Mouse (Mus musculus): ENCODE data around the gene Lamb3.
A peak's percentile ranks its signal among the peaks of the same experiment; 100 is the strongest.

Lamb3 gene

DNA sequence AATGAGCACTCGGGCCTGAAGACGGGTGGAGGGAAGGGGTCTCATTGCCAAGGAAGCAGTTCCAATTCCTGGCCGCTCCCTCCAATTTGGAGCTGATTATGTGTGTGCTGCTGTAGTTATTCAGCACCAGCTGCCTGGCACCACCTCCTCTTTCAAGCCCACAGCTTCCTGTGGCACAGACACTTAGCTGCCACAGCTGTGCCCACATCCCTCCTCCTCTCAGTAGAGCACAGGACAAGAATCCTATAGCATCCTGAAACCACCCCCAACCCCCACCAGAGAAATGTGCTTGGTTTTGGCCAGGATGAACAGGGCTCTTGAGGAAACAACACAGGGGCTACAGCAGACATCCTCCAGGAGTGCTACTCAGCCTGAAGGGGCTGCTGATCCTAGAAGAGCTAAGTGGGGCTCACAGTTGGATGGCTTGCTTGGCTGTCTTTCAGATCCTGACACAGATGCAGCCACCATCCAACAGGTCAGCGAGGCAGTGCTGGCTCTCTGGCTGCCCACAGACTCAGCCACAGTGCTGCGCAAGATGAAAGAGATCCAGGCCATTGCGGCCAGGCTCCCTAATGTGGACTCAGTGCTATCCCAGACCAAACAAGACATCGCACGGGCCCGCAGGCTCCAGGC is 131.0 kb downstream of the Lamb3 start:
- DNase-seq (ENCODE audit: low spot score in 2 of 2) = no peak

DNA sequence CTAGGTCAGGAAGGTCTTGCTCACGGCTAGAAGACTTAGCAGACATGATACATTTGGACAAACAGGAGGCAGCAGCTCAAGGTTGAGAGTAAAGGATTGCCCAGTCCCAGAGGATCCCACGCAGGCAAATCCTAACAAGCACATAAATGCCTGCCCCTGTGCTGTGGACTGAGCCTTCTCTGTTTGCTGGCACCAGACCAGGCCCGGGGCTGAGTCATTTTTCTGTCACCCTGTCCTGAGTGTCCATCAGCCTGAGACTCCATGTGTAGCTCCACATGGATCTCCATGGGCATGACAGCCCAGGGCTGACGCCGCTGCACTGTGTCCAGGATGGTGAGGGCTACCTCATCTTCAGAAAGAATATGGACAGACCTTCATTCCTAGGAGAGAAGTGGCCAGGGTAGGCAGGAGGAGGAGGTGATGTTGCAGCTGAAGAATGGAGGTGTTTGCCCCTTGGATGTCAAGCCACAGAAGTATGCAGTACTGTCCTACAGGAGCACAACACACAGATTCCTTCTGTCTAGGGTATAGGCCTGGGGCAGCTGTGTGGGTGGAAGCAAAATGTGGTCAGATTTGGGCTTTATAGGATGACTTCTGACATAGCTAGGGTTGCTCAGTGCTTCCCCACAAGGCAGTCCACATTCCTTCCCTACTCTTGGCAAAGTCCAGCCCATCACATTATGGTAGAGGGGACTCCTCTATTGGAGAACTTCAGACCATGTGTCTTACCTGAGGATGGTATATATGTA is 134.9 kb downstream of the Lamb3 start:
- DNase-seq (ENCODE audit: low spot score in 2 of 2) = no peak

DNA sequence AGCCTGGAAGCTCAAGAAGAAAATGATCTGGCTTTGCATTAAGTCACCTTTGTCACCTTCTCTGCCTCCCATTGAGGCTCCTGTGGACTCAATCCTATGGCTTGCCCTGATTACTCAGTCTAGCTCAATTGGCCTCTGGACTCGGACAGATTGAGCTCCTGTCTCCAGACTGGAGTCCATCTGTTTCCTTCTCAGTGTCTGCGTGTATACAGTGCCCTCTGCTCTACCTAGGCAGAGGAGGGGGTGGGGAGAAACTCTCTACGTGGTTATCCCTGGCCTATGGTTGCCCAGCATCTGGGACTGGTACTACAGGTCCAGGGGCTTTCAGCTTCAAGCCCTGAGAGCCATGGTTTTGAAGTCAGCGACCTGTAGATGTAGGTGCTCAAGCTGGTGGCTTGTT is 136.4 kb downstream of the Lamb3 start:
- DNase-seq (ENCODE audit: low spot score in 2 of 2) = no peak

DNA sequence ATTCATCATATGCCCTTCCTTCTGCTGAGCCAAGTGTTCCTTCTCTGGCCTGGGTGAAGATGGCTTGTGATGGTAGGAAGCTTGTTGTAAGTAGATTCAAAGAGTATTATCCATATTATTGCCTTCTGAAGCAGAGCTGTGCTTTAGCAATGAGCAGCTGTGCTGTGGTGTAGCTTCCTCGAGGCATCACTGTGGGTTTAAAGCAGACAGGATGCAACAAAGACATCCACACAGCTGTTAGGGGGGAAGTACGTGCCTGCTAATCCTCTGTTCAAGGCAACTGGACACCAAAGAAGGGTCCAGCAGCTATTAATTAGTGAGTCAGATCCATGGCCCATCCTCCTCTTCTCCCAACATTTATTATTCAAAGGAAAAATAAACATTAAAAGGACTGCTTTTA is 137.5 kb downstream of the Lamb3 start:
- no peak for DNase-seq (ENCODE audit: low spot score in 2 of 2)

DNA sequence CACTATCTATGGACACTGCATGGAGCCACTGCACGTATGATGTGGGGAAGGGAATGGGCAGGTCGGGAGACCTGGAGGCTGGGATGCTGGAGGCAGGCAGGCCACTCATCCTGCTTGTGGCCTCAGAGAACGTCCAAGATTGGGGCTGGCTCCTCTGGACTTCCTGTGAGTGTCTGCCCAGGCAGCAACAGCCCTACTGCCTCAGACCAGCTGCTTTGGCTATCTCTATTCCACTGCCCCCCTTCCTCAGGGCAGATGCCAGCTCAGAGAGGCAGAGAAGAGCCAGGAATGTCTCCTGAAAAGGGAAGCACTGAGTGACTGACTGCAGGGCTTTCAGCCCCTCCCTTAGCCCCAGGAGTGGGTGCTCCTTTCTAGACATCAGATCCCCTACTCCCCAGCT is 139.4 kb downstream of the Lamb3 start:
- no peak for DNase-seq (ENCODE audit: low spot score in 2 of 2)

DNA sequence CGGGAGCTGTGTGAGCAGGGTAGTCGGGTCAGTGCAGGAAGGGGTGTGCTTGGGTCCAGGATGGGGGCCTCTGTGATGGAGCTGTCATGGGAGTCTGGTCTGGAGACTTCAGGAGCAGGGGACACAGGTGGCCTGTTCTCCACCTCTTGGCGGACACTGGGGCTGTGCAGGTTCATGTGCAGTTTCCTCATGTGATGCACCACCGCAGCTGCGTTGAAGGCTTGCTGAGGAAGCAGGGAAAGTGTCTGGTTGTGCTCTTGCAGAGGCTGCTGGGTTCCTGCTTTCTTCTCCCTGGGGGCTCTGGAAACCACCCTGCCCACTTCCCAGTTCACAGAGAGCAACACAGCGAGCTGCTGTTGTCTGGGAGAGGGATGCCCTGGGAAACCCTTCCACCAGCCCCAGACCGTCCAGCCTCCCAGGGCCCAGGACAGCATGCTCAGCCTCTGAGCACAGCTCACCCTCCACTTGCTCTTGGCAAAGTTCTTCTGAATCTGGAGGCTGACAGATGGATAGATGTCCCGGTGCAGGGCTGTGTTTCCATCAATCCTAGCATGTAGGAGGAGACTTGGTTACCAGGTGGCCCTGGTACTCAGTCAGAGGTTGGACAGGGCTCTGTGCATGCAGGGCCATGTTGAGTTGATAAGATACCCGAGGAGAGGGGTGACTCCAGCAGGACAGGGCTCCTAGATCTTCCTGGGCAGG is 140.9 kb downstream of the Lamb3 start:
- DNase-seq (ENCODE audit: low spot score in 2 of 2) = no peak

DNA sequence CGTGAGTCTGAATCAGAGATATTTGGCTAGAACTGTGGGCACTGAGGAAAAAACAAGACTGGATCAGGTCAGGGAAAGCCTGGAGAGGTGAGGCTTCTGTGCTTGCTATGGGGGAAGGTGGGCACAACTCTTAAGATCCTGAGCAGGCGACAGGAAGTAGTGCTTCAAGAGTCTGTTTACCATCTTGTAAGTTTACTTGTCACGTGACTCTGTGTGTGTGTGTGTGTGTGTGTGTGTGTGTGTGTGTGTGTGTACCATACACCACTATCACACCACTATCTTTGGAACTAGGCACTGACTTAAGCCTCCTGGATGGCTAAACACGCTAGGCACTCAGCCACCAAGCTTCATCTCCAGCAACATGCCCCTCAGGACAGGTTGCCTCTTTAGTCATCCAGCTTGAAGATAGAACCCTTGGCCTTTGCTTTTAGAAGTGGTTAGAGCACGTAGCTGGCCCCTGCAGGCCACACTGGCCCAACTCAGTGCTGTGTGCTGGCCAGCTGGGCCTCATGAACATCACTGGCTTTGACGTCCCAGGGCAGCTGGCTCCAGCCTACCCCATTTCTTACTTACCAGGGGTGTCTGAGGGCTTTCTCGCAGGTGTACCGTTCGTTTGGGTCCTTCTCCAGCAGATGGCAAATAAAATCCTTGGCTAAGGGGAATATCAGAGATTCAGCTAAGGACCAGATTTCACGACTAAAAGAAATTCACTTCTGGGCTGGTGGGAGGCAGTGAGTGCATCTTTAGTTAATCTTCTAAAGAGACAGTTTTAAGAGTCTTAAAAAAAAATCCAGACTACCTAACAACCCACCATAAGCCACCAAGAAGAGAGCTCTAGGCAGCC is 142.4 kb downstream of the Lamb3 start:
- DNase-seq (ENCODE audit: low spot score in 2 of 2) = no peak

DNA sequence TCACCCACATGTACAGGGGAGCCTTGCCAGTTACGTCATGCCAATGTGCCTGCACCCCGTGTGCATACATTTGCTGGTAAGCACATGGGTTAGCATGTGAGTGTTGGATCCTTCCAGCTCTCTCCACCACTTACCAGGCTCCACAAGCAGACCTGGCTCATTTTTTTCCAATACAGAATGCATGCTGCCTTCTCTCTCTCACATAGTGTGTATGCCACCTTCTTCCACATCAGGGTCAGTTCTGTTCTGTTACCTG is 143.0 kb downstream of the Lamb3 start:
- no peak for DNase-seq (ENCODE audit: low spot score in 2 of 2)

DNA sequence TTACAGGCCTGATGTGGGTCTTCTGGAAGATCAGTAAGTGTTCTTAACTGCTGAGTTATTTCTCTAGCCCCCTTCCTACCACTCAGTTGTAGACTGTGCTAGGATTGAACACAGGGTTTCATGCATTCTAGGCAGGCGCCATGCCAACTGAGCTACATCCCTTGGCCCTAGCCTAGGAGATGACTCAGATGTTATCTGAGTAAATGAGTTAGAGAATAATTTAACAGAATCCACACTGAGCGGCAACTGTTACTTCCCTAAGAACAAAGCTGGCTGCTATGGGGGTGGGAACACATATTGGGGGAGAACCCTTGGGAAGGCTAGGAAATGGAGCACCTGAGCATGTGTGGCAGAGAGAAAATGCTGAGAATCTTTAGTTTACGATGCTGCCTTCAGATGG is 144.1 kb downstream of the Lamb3 start:
- no peak for DNase-seq (ENCODE audit: low spot score in 2 of 2)

DNA sequence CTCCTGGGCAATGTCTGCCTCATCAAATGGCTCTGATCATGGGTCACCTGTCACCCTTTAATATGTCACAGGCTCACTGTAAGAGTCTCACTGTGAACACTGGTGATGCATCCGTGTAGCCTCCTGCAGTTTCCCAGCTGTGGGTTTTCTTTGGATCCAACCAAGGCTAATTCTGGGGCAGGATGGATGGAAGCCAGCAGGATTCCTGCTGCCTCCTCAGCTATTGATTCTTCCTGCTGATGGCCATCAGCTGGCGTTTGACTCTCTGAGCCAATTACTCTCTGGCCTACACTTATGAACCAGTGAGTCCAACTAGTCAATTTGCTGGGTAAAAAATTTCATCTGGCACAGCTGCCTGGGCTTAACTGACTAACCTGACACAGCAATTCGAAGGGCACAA is 151.7 kb downstream of the Lamb3 start:
- no peak for DNase-seq (ENCODE audit: low spot score in 2 of 2)

DNA sequence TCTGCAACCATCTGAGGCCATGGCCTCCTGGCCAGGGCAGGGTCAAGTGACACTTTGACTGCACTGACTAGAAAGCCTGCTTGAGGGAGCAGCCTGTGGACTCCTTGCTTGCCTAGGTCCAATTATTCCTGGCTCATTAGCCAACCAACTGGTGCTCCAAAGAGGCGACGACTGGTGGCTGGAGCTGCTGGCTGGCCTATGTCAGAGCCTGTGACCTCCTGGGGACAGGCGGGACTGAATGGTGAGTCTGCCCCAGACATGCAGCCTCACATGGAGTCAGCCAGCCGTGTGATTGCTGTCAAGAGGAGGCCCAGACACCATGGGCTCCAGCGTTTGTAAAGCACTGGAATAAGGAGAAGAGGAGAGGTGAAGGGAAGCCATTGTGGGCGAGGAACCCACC is 153.7 kb downstream of the Lamb3 start:
- no peak for DNase-seq (ENCODE audit: low spot score in 2 of 2)

DNA sequence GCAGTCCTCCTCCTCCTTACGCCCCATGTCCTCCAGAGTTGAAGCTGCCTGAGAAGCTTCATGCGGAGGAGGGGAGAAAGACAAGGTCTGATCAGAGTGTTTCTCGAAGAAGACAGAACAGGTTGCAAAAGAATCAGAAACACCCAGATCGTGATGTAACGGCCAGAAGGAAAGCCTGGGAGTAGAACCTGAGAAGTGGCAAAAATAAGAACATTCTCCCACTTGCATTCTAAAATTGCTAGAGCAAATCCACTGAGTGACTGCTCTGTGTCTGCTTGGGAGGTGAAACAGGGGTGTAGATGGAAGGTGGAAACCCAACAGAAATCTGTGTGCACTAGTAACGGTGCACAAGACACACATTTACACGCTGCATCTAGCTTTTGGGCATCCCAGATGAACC is 154.6 kb downstream of the Lamb3 start:
- no peak for DNase-seq (ENCODE audit: low spot score in 2 of 2)

DNA sequence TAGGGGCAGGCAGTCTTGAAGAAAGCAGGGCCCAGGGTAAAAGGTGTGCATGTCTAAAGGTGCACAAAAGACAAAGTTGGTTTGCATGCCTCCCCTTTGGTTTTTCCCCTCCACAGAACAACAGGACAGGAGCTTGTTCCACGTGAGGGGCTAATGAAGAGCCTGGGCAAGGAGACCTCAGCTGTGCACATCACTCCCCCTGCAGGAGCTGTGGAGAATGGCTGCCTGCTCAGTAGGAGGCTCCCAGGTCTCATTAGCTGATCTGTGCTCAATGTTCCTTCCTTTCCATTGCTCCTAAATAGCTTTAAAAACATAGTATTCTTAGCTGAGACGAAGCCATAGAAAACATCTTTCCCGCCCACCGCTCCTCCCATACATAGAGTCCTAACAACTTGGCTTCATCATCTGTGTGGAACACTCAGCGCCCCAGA is 156.3 kb downstream of the Lamb3 start:
- DNase-seq (ENCODE audit: low spot score in 2 of 2) = peak; percentile 45 to 72

DNA sequence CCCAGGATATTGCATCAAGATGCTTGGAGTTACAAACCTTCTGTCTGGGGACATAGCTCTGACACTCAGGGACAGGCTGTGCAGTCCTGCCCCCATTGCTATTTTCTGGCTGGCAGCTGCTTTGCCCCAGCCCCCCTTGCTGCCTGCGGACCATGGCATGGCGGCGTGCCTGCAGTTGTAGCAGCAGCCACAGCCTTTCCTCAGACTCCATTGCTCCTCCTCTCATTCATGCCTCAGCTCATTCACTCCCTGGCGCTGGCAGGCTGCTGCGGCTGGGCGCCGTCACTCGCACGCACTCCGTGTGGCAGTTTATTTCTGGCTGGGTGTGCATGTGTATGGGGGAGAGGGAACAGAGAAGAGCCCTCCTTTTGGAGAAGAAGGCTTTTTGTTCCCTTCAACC is 160.6 kb downstream of the Lamb3 start:
- no peak for DNase-seq (ENCODE audit: low spot score in 2 of 2)

DNA sequence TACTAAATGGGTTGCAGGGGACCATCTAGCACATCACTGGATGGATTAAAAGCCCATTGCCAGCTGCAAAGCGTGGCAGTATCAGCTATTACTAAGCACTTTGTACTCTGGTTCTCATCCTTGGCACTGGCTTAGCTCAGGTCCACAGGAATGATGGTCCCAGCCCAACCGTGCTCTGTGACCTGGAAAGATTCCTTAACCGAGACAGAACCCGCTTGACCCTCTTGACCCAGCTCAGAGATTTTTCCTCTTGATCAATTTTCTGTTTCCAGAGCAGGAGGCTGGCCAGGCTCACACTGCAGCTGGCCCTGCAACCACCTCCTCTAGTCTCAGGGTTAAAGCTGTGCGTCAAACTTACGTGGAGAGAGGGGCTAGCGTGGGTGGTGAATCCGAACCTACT is 161.6 kb downstream of the Lamb3 start:
- DNase-seq (ENCODE audit: low spot score in 2 of 2) = no peak

DNA sequence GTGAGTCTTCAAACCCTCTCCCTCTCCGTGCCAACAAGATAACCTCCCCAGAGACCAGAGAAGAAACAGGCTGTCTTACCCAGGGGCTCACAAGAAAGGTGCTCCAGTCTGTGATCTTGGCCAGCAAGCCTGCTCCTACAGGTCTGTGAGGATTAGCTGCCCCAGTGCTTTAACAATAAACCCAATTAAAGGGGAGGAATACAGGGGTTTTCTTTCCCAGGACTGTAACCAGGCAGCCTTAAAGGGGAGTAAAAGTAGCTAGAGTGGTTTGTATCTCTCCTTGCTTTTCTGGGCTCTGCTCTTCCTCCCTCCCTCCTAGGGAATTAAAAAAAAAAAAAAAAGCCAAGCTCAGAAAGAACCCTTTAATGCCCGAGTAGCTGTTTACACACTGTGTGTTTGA is 162.6 kb downstream of the Lamb3 start, which contains the start of gene Camk1g:
Gene Camk1g, minus strand, starts transcription at position 203 of the 400 bp plus-strand sequence.
- DNase-seq (ENCODE audit: low spot score in 2 of 2) = no peak

DNA sequence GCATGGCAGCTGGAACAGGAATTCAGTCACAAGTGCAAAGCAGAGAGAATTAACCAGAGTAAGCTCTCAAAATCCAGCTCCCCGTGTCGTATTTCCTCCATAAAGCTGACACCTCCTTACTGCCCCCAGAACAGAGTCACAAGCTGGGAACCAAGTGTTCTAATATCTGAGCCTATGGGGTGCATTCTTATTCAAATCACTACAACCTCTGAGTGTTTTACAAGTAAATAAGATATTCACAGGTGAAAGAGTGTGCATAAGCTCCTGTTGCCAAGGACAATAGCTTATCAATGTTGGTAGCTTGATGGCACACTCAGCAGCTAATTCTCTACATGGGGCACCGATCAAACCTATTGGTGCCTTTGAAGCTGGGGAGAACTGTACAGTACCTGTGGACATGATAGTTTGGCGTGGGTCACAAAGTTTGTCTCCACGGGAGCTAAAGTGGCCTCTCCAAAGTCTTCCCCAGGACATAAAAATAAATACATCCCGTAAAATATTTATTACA is 166.5 kb downstream of the Lamb3 start:
- DNase-seq (ENCODE audit: low spot score in 2 of 2) = no peak

DNA sequence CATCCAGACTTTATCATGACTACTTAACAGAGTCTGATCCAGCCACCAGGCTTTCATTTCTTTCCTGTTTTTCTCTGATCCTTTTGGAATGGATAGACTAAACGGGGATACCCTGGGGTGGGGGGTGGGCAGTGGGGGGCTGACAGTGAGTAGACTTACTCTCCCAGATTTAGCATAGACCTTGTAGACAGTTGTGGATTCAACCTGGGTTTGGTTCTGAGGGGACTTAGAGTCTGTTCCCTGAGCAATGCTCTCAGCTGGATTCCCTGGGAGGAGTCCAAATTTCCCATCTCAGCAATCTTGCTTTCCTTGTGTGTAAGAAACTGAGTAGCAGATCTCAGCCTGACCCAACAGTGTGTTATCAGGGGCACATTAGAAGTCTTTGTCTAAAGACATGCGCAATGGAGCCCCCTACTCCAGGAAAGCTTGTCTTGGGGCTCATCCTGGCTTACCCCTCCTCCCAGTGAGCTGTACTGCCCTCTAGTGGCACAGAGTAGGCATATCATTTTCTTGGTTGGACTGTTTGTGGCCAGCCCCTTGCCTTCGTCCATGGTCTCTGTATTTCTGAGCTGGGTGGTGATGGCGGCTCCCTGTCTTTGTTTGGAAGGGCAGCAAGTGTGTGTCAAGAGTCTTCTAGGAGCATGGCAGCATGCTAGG is 169.1 kb downstream of the Lamb3 start:
- DNase-seq (ENCODE audit: low spot score in 2 of 2) = peak in 1 of 2 experiments; percentile 28

DNA sequence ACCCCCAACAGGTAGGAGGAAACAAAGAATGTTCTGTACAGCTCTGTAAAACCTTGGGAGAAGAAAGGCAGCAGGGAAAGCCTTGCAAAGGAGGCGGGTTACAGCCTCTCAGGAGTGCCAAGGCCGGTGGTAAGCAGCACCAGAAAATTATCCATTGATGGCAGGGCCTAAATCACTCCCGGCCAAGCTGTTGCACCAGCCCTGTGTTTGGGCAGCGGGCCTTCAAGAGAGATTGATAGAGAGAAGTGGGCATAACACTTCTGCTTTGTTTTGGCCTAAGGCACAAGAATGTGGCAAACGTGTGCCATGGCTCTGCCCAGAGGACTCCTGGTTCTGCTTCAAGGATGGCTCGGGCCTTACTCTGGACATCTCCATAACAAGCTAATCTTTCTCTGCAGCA is 172.1 kb downstream of the Lamb3 start:
- no peak for DNase-seq (ENCODE audit: low spot score in 2 of 2)

DNA sequence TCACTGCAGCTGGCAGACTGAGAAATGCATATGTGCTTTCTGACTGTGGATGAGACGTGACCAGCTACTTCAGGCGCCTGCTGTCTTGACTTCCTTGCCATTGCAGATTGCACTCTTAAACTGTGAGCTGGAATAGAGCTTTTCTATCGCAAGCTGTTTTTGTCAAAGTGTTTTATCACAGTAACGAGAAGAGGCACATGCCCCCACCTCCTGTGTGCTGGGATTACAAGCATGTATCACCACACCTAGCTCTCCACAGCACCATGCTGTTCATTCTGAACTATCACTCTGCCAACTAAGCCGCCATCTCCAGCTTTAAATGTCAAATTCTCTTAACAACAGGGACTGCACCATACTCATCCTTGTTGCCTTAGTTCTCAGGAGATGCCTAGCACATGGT is 173.4 kb downstream of the Lamb3 start:
- no peak for DNase-seq (ENCODE audit: low spot score in 2 of 2)

DNA sequence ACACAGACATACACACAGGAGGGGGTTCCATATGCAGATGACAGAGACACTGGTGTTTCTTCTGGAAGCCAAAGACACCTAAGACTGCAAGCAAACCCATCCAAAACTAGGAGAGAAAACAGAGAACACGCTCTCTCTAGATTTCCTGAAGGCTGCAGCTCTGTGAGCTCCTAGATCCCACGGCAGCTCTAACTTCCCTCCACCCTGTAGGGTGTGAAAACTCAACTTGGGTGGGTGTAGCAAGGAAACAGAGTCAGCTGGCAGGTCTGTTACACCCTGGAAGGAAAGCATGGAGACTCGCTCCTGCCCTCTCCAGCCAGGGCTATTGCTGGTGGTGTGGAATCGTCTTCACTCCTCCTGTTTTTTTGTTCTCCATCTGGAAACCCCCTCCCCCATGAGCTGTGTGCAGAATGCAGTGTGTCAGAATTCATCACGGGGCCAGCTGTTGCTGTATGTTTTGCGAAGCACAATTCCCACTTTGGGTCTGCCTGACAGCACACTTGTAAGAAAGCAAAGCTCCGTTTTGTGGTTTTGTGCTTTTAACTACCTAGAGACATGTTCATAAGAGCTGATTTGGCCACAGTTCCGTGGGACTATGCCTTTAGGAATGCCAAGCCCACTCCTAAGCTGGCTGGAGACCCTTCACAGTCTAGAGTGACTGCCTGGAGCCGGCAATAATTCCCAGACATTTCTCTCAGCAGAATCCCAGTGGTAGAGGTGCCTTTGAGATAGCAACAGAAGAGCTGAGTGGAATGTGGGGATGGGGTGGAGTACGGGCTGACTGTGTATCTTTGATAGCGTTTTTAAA is 174.3 kb downstream of the Lamb3 start:
- DNase-seq (ENCODE audit: low spot score in 2 of 2) = no peak
